12 mouse cellular contexts compared by ENCODE assay signal in genomic region chr12:99240185-99240726, GRCm38 (mm10).
DNase-seq lines count a peak whose midpoint lies in the region; ATAC-seq and TF ChIP-seq lines count a peak whose summit lies in the region.
"Had no signal": no experiment of that assay in that cellular context is flagged by ENCODE, and none has a peak within 500 bp of the region (broad histone marks: within the 10 kb centered on the region; RNA-seq: fewer than 3 reads in every experiment).

No protein-coding gene starts in this region.

- no peak for TF ChIP-seq CTCF in lung, embryonic 14.5 days (IDR thresholded peaks at IDR 0.05; ENCODE audit: low read depth)

- no peaks in the 10 kb centered on the region for H3K9me3 ChIP-seq in forebrain, embryonic 13.5 days (replicated peaks)
- H3K9me3 ChIP-seq in forebrain, embryonic 16.5 days (ENCODE audit: control insufficient read depth, low read length) = no peaks in the 10 kb centered on the region
- no peaks in the 10 kb centered on the region for H3K9me3 ChIP-seq in lung, embryonic 14.5 days (ENCODE audit: low read depth, low read length)
- no peaks in the 10 kb centered on the region for H3K9me3 ChIP-seq in intestine, embryonic 16.5 days (ENCODE audit: control insufficient read depth, low read length)
- H3K9me3 ChIP-seq in stomach, embryonic 14.5 days (ENCODE audit: control insufficient read depth, low read depth, low read length) = no peaks in the 10 kb centered on the region
- H3K9me3 ChIP-seq in heart, embryonic 12.5 days (replicated peaks) = no peaks in the 10 kb centered on the region

- no peaks in the 10 kb centered on the region for H3K36me3 ChIP-seq in forebrain, embryonic 13.5 days (ENCODE audit: poor library complexity, severe bottlenecking)
- H3K36me3 ChIP-seq in forebrain, embryonic 16.5 days (ENCODE audit: control insufficient read depth, insufficient read depth) = no peaks in the 10 kb centered on the region
- H3K36me3 ChIP-seq in lung, embryonic 14.5 days (ENCODE audit: insufficient read depth) = no peaks in the 10 kb centered on the region
- H3K36me3 ChIP-seq in intestine, embryonic 16.5 days (ENCODE audit: control insufficient read depth, insufficient read depth, low read length) = no peaks in the 10 kb centered on the region
- H3K36me3 ChIP-seq in stomach, embryonic 14.5 days (ENCODE audit: control insufficient read depth, insufficient read depth, low read length) = no peaks in the 10 kb centered on the region
- no peaks in the 10 kb centered on the region for H3K36me3 ChIP-seq in heart, embryonic 12.5 days

- no peaks in the 10 kb centered on the region for H3K27me3 ChIP-seq in forebrain, embryonic 13.5 days
- no peaks in the 10 kb centered on the region for H3K27me3 ChIP-seq in forebrain, embryonic 16.5 days (replicated peaks; ENCODE audit: control insufficient read depth, insufficient read depth, low read length)
- no peaks in the 10 kb centered on the region for H3K27me3 ChIP-seq in lung, embryonic 14.5 days (ENCODE audit: insufficient read depth, low read length)
- H3K27me3 ChIP-seq in intestine, embryonic 16.5 days (replicated peaks; ENCODE audit: control insufficient read depth, insufficient read depth, low read length) = no peaks in the 10 kb centered on the region
- H3K27me3 ChIP-seq in stomach, embryonic 14.5 days (ENCODE audit: control insufficient read depth, insufficient read depth, low read length) = no peaks in the 10 kb centered on the region
- no peaks in the 10 kb centered on the region for H3K27me3 ChIP-seq in heart, embryonic 12.5 days (replicated peaks)

- no peak for ATAC-seq in forebrain, embryonic 13.5 days
- ATAC-seq in forebrain, embryonic 16.5 days = no peak
- peak; percentile 89 for ATAC-seq in lung, embryonic 14.5 days (ENCODE audit: insufficient read depth)
- peak; percentile 49 for ATAC-seq in intestine, embryonic 16.5 days
- ATAC-seq in stomach, embryonic 14.5 days (ENCODE audit: insufficient number of reproducible peaks, insufficient read depth, low FRiP score, low read depth) = peak; percentile 57
- no peak for ATAC-seq in heart, embryonic 12.5 days (ENCODE audit: insufficient number of reproducible peaks, low FRiP score)

- peaks cover 71% of the 10 kb centered on the region for H3K4me1 ChIP-seq in forebrain, embryonic 13.5 days
- peaks cover 41% of the 10 kb centered on the region for H3K4me1 ChIP-seq in forebrain, embryonic 16.5 days (replicated peaks; ENCODE audit: control insufficient read depth, insufficient read depth, low read length)
- H3K4me1 ChIP-seq in lung, embryonic 14.5 days (ENCODE audit: insufficient read depth) = no peaks in the 10 kb centered on the region; the same call in none of the 2 replicates
- H3K4me1 ChIP-seq in intestine, embryonic 16.5 days (ENCODE audit: control insufficient read depth, insufficient read depth, low read length) = peaks cover 5% of the 10 kb centered on the region; the same call in 1 of the 2 replicates
- 0 out of 2 replicates have a peak, but pooled peaks cover 6% of the 10 kb centered on the region for H3K4me1 ChIP-seq in stomach, embryonic 14.5 days (ENCODE audit: control insufficient read depth, insufficient read depth, low read length)
- H3K4me1 ChIP-seq in heart, embryonic 12.5 days (replicated peaks) = peaks cover 44% of the 10 kb centered on the region

- H3K4me3 ChIP-seq in forebrain, embryonic 13.5 days = no peak overlapping the region
- H3K4me3 ChIP-seq in forebrain, embryonic 16.5 days (replicated peaks; ENCODE audit: low read length) = no peak overlapping the region
- H3K4me3 ChIP-seq in lung, embryonic 14.5 days (ENCODE audit: low read depth, low read length) = no peak overlapping the region
- H3K4me3 ChIP-seq in intestine, embryonic 16.5 days (ENCODE audit: low read length) = no peak overlapping the region
- H3K4me3 ChIP-seq in stomach, embryonic 14.5 days (ENCODE audit: low read depth, low read length) = no peak overlapping the region
- H3K4me3 ChIP-seq in heart, embryonic 12.5 days = no peak overlapping the region
- H3K4me3 ChIP-seq: myocyte had no signal

- peak overlapping the region; percentile 7; the same call in 1 of the 2 replicates for H3K27ac ChIP-seq in forebrain, embryonic 13.5 days
- no peak overlapping the region for H3K27ac ChIP-seq in forebrain, embryonic 16.5 days (ENCODE audit: low read length)
- peak overlapping the region; percentile 63 for H3K27ac ChIP-seq in lung, embryonic 14.5 days (ENCODE audit: low read depth)
- H3K27ac ChIP-seq in intestine, embryonic 16.5 days (ENCODE audit: low read length) = no peak overlapping the region
- no peak overlapping the region for H3K27ac ChIP-seq in stomach, embryonic 14.5 days (ENCODE audit: low read length)
- no peak overlapping the region for H3K27ac ChIP-seq in heart, embryonic 12.5 days (ENCODE audit: poor library complexity, severe bottlenecking)

- WGBS in forebrain, embryonic 13.5 days = 51% methylated on average over 5 of the region's 5 CpGs
- WGBS in forebrain, embryonic 16.5 days = 31% methylated on average over 5 of the region's 5 CpGs
- 31% methylated on average over 5 of the region's 5 CpGs for WGBS in lung, embryonic 14.5 days
- WGBS in intestine, embryonic 16.5 days = 26% methylated on average over 5 of the region's 5 CpGs
- 28% methylated on average over 5 of the region's 5 CpGs for WGBS in stomach, embryonic 14.5 days
- 76% methylated on average over 5 of the region's 5 CpGs for WGBS in heart, embryonic 12.5 days

- H3K4me2 ChIP-seq in forebrain, embryonic 13.5 days = no peak overlapping the region
- H3K4me2 ChIP-seq in forebrain, embryonic 16.5 days (ENCODE audit: low read length) = no peak overlapping the region
- H3K4me2 ChIP-seq in lung, embryonic 14.5 days = no peak overlapping the region; the same call in 1 of the 2 replicates
- H3K4me2 ChIP-seq in intestine, embryonic 16.5 days (ENCODE audit: low read depth, low read length) = no peak overlapping the region
- no peak overlapping the region for H3K4me2 ChIP-seq in stomach, embryonic 14.5 days (replicated peaks; ENCODE audit: low read depth, low read length)
- H3K4me2 ChIP-seq in heart, embryonic 12.5 days = no peak overlapping the region

- H3K9ac ChIP-seq in forebrain, embryonic 13.5 days = no peak overlapping the region
- H3K9ac ChIP-seq in forebrain, embryonic 16.5 days (replicated peaks; ENCODE audit: low read depth, low read length) = no peak overlapping the region
- no peak overlapping the region for H3K9ac ChIP-seq in lung, embryonic 14.5 days
- H3K9ac ChIP-seq in intestine, embryonic 16.5 days (ENCODE audit: low read depth, low read length) = no peak overlapping the region
- H3K9ac ChIP-seq in stomach, embryonic 14.5 days (replicated peaks; ENCODE audit: low read depth, low read length) = no peak overlapping the region
- no peak overlapping the region for H3K9ac ChIP-seq in heart, embryonic 12.5 days

- DNase-seq in lung, embryonic 14.5 days = peak; percentile 54
- DNase-seq in lung, postnatal 10 days = no peak
- no peak for DNase-seq in right cerebral cortex, postnatal 10 days (ENCODE audit: low spot score in 2 of 2)
- DNase-seq: adrenal gland, postnatal 14 days; kidney, adult 18-20 months; layer of hippocampus, adult 9-11 months had no signal

Comparison
In these comparisons a context has a peak if more than half of its experiments do, and no peak if none do; other contexts are left out.
1. H3K27ac ChIP-seq: peak in forebrain, embryonic 13.5 days (single experiment) and lung, embryonic 14.5 days (single experiment); none in forebrain, embryonic 16.5 days (single experiment), intestine, embryonic 16.5 days (single experiment), stomach, embryonic 14.5 days (single experiment) and heart, embryonic 12.5 days (single experiment).
2. ATAC-seq: peak in lung, embryonic 14.5 days (single experiment), intestine, embryonic 16.5 days (single experiment) and stomach, embryonic 14.5 days (single experiment); none in forebrain, embryonic 13.5 days (single experiment), forebrain, embryonic 16.5 days (single experiment) and heart, embryonic 12.5 days (single experiment).